Mouse (Mus musculus): ENCODE data around the gene Rhbg.

Gene Rhbg

DNA sequence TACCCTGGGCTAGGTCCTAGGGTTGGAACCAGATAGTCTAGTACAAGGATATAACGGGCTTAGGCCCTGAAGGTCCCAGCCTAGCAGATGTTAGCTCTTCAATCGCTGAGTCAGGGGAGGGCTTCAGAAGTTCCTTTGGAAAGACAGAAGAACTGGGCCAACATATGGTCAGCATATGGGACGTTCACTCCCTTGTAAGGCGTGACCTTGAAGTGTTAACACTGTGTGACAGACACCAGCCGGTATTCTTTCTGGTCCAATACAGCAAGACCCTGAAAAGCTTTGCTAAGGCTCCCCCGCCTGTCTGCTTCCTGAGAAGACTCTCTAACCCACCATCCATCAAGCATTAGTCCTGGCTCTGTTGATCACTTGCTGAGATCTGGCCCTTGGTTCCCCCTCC, 1.4 kb upstream of the Rhbg start:
- DNase-seq, result no peak

DNA sequence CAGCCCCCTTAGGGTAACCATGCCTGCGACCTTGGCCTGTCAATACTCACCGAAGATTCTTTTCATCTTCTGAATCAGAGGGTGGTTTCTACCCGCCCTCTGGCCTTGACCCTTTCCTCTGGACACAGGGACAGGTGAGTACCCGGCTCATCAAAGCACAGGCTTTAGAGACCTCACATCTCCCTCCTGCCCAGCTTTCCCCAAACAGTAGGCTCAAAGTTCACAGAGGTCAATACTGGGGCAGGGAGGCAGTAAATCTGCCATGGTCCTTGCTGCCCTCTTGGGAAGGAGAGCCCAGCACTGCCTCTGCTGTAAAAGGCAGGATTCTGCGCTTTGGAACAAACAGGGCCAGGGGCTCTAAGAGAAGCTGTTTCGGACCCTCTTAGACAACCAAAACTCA, 1.8 kb downstream of the Rhbg start:
- DNase-seq, result no peak

DNA sequence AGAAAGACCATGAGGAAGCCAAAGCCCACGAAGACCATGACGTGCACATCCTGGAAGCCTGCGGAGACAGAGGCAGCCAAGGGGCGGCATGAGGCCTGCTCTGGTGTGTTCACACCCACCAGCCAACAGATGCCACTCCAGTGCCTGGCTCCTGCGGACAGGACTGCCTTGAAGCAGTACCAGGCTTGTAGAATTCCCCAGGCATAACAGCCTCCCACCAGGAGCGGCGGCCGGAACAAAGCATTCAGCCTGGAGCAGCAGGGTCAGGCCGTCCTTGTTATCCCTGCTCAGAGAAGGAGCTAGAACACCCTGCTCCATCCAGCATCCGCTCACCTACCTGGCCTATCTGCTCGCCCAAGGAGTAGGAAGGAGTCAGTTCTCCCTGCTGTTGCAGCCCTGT, 6.1 kb downstream of the Rhbg start:
- DNase-seq, result no peak

DNA sequence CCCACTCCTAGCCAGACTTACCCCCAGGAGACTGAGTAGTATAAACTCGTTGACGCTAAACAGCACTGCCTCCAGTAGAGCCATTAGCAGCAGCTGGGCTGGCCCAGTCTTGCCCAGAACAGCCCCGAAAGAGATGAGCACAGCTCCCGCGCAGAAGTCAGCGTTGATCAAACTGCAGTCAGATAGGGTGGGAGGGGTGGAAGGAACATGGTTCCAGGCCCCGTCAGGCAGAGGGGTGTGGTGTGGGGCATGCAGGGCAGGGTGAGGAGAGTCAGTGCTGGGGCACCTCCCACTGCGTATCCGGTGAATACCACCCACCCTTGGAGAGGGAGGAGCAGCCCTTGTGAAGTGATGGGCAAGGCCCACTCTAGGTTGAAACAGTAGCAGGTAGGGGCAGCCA, 6.8 kb downstream of the Rhbg start:
- DNase-seq, result no peak

DNA sequence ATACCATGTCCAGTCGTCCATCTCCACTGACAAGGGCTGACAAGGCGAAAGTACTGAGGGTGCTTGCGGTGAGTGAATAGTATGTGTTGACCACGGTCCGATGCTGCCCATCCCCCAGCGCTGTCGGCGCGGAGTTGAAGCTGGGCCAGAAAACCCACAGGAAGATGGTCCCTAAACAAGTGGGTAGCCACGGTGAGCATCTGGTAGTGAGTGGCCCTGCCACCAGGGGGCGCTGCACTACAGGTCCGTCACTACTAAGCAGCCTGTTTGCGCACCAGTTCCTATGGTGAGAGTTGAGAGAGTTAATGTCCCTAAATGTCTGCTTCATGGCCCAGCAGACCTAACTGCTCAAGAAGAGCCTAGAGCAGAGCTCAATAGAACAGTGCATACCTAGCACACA, 8.7 kb downstream of the Rhbg start:
- peak; percentile 80 for DNase-seq

DNA sequence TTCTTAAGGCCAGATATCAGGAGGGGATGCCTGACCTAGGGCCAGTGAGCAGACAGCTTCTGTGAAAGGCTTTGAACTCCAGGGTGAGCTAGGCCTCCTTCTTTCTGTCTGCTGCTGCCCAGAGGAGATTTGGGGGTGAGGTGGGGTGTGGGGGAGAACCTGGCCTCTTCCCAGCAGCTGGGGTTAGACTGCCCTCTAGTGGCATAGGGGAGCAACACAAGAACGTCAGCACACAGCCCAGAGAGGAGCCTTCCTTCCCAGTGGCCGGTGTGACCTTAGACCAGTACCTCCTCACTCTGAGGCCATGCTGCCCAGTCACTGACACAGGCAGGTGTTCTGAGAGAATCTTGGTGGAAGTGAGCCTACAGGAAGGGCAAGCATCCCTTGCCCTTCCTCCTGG, 10.4 kb downstream of the Rhbg start:
- DNase-seq, result peak; percentile 62

DNA sequence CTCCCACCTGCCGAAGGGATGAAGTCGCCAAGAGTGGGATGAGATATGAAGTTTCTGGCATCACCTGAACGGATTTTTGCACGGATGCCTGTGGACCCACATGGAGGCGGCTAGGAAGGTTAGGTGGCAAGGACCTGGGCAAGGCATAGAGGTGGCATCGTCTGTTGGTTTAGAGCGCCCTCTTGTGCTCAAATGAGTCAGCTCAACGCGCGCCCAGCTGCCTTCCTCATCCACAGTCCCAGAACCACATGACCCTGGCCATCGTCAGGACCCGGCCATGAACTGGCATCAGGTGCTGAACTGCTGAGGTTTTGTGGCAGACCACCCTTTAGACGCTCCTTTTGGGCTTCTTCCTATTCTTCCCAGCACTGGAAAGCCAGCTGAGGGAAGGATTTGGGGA, 12.0 kb downstream of the Rhbg start:
- DNase-seq, result peak; percentile 81

DNA sequence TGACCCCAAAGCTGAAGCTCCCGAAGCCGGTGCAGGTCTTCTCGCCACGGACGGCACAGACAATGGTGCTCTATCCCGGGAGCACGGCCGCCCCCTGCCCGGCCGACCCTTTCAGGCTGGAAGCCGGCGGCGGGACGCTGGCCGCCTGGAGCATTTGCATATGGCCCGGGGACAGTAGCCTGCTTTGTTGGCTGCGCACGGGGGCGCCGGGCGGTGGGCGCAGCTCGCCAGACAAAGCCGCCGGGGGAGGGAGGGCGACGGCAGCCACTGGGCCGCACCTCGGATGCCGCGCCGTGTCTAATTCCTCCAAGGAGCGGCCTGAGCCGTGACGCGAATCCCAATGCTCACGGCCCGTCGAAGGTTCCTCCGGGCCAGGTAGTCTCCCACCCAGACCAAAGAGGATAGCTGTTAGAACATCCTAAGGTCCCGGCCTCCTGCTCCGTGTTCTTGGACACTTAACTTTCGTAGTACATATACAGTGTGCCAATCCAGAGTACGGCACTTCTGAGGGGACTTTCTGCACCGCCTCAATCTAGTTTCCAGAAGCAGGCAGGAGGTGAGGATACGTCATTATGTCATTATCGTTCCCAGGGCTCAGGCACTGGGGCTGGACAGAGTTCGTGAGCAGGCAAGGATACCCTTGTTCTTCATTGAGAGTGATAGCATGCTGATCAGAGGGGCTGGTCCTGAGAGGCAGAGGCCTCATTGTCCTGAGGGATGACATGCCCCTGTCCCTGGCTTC, 13.3 kb downstream of the Rhbg start:
- DNase-seq, result no peak

DNA sequence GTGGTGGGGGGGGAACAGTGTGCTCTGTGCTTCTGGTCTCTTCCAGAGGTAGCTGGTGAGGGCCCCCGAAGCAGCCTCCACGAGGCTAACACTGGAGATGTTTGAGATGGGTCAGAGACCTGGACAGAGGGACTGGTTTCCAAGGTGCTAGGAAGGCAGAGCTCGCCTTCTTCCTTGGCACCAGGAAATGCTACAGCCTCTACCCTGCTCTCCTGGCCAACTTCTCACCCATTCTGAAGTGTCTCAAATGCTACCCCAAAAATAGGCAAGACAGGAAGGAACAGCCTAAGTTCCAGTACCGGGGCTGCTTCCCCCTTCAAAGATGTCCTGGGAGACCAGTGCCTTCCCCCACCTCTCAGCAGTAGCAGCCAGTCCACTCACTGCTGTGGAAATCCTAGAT, 15.1 kb downstream of the Rhbg start:
- no peak for DNase-seq

DNA sequence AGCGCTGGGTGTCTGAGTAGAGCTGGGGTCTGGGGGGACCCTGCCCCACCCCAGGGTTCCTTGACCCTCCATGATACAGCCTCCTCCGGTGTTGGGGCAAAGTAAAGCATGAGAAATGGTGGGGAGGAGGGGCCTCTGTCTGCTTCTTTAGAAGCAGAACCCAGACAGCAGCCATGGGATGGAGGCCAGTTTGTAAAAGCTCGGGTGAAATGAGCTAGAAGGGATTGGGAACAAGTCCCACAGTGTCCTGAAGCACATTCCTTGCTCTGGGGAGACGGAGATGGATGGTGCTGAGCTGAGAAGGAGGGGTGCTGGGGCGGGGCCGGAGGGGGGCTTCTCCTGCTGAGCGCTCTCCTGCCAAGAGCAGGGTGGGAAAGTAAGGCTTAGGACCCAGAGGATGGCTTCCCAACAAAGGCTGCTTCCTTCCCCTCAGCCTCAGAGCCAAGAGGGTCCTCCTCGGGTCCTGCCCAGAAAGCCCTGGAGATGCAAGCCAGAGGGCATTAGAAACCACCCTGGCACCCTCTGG, 15.6 kb downstream of the Rhbg start:
- DNase-seq, result no peak

DNA sequence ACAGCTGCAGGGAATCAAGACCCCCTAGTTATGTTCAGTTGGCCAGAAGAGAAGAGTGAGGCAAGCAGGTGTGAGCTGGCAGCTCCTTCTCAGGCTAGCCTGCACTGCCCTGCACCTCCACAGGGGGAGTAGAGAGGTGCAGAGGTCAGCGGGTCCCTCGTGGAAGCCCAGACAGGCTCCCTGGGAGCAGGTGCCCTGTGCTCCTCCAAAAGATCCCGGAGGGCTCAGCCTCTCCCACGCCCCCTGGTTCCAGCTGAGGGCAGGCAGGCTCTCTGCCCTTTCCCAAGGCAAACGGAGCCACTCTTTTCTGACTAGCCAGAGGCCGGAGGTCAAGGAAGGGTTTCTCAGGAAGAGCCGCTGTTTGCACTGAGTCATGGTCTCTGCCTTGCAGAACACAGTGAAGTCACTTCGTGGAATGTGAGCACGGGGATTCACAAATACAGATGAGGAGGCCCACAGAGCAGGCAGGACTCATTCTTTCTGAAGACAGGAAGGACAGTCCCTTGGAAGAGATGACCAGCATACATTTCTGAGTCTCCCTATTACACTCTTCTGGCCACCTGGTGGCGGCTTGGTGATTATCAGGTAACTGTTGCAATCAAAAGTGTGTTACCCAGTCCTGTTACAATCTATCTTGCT, 16.8 kb downstream of the Rhbg start:
- DNase-seq, result peak; percentile 36

DNA sequence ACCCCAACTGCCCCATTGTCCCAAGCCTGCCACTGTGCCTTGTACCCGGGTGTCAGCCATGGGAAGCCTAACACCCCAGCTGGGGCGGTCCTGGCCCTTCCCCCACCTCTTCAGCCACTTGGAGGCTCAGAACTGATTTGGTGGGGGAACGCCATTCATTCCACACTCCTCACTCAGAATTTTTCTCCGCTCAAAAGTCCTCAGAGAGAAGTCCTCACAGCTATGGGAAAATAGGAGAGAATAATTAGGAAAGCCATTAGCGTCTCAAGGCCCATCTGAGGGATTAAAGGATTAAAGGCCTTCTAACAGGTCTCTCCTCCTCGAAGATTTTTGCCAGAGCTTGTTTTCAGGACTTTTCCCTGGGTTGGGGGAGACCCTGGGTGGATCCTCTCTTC, 17.4 kb downstream of the Rhbg start:
- no peak for DNase-seq

DNA sequence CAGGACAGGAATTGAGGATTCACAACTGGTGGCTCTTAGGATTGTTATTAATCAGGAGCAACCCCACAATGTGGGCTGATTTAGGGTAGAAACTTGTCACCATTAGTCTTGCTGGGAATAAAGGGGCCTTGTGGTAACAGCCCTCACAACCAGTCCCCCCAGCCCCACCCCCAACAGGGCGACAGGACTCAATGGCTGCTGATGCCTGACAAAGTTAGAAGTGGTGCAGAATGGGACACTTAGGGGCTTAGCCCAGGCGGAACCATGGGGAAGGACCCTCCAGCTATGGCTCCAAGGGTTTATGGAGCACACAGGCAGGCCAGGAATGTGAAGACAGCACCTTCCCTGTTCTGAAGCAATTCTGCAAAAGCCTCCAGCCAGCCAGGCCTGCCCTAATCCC, 18.9 kb downstream of the Rhbg start:
- no peak for DNase-seq

DNA sequence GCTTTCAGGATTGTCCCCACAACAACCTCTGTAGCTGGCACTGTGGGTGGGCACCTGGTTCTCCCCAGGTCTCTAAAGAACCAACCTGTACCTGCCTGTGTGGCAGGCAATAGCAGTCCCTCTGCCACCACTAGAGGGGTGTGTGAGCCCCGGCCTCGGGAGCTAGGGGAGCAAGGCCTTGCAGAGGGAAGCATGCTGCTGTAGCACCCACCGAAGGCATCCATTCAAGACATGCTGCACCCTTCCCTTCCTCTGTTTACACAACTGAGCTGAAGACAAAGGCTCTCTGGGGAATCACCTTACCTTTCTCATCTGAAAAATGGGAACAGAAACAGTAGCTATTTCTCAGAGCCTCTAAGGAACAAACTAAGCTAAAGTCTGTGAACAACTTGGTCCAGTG, 19.3 kb downstream of the Rhbg start:
- no peak for DNase-seq

DNA sequence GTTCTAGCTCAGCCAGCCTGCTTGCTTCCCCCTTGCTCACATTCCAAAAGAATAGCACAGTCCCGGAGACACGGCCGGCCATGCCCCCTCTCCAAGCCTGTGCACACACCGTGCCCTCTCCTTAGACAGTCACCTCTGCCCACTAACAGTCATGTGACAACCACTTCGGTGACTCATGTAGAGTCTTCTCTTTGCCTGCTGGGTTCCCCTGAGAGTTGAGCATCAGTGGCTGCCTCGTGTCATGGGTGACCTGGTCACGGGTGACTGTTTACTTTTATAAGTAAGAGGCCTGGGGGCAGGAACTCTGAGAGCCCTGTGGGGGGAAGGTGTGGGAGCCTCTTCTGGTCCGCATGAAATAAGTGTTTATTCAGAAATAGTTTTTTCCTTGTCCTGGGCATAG, 20.5 kb downstream of the Rhbg start:
- DNase-seq, result no peak

DNA sequence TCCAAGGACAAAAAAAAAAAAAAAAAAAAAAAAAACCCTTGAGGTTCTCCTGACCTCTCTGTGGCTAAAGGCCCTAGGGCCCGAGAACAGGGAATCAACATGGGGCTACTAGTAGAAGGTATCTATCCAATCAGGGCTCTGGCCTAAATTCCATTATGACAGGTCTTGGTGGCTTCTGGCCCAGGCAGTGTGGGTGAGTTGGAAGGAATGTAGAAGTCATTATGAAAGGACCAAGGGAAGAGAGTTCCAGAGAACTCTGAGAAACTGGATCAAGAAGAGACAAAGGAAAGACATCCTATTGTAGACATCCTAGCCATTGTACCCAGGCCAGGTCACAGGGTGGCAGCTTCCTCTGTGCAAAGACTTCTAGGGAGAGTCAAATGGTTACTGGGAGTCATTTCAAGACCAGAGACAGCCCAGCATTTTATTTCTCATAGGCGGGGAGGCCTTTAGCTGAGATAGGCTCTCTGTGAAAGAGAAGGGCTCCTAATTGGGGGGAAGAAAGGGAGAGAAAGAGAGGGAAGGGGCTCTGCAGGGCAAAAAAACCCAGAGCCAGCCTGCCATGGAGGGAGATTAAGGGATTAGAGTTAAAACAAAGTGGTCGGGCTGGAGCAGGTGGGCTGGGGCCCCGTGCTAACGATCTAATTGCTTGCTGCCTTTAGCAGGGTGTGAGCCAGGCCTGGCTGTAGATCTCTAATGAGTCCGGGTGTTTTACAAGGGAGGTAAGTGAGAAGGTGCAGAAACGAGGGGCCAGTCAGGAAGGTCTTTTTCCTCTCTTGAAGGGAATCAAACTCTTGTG, 21.5 kb downstream of the Rhbg start:
- no peak for DNase-seq

DNA sequence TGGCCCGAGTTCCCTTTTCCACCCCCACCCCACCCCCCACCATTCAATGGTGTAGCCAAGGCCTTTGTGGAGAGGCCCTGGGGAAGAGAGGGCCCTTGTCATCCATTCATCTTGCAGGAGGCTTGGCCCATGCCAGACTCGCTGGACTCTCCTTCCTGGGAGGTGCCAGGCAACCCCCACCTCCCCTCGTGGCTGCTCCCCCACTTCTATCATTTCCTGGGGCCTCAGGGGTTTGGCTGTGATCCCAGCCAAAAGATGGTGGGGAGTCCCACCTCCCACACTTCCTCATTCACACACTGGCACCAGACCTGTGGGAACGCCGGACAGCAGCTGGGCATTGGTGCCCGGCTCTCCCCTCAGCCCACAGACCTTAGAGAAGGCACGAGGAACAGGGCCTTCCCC, 22.2 kb downstream of the Rhbg start:
- no peak for DNase-seq

DNA sequence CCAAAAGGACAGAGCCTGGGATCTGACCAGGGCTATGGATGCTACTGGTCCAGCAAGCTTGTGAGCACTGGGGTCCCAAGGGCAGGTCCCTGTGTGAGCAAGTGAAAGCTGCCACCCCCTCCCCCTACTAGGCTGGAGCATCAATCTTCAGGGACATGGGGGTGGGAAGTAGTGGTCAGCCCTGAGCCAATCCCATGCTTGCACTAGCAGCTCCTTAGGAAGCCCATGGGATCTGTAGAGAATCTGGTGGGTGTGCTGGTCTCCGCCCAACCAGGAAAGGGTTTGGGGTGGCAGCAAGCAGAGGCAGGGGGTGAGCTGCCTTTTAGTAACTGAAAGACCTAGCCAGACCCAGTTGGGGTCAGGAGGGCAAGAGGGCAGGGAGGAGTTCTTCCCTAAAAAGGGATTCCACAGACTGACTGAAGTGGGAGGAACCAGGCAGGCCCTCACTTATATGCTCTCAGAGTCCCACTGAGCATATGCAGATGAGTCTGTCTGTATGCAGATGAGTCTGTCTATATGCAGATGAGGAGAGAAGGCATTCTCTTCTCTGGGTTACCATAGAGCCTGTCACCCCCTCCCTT, 23.4 kb downstream of the Rhbg start:
- DNase-seq, result no peak

DNA sequence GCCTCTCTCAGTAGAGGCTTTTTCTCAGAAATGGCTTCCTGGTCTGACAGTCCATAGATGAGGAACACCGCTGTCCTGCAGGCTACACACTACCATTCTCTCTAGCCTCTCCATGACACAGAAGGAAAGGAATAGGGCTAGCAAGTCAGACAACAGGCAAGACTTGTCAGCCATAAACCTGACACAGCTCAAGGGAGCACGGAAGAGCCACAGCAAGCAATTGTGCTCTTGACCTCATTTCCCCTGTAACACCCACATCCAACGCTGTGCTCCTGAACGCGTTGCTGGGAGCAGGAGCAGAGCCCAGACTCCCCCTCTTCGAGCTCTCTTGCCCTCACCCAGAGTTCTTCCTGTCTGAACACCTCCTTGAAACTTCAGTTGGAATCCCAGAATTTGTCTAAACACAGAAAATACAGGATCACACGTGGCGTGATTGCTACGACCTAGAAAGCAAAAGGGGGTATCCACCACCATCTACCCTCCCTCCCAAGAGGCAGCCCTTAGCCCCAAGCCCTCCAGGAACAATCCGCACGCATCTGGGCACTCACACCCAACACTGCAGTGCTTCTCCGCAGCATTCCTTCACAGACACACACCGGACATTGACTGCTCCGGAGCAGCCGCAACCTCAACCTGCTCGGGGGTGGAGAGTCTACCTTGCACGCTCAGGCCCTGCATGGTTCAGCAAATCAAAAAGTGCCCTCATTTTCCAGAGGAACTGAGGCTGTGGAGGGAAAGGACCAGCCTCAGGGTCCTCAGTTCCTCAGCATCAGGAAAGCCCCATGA, 24.1 kb downstream of the Rhbg start:
- no peak for DNase-seq

DNA sequence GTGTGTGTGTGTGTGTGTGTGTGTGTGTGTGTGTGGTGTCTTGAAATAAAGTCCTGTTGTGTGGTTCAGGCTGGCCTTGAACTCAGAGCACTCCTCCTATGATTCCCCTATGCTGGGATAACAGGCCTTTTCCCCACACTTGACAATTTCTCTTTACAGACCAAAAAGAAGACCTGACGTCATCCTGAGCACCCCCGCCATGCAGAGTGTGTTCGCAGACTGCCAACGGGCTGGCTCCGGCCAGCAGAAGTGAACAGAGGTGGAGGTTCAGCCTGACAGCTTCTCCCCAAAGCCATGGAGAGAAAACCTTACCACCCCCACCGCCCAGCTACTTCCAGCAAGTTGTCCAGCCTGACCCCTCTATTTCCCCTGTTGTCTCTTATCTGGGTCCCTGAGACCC, 25.0 kb downstream of the Rhbg start:
- no peak for DNase-seq

DNA sequence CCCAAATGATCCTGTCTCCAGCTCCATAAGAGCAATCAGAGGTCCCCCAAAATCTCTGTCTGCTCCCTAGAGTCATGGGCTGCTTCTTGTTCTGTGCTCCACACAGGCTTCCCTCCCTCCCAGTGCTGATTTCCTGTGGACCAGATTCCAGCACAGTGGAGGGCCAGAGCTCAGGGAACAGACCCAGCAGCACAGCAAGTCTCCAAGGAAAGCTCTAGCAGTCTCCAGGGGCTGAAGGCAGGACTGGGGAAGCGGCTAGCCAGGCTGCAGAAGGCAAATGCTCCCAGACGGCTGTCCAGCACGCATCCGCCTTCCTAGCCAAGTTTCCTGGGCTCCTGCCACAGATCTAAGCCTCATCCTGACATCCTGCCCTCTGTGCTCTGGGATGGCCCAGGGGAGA, 25.6 kb downstream of the Rhbg start:
- DNase-seq, result no peak

DNA sequence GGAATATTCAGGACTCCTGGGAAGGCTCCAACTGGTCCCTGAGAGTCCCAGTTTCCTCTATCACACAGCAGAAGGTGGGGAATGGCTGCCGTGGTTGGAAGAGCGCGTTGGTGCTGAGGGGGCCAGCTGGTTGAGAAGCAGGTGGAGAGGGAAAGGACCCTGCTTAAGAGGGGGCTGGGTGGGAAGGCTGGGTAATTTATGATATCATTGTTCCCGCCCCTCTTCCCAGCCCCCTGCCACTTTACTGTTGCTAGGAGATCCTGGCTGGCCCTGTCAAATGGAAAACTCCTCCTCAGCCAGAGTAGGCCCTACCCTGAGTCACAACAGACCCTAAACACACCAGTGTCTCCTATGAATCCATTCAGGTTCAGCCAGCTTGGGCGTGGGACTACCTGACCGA, 26.5 kb downstream of the Rhbg start:
- DNase-seq, result no peak

DNA sequence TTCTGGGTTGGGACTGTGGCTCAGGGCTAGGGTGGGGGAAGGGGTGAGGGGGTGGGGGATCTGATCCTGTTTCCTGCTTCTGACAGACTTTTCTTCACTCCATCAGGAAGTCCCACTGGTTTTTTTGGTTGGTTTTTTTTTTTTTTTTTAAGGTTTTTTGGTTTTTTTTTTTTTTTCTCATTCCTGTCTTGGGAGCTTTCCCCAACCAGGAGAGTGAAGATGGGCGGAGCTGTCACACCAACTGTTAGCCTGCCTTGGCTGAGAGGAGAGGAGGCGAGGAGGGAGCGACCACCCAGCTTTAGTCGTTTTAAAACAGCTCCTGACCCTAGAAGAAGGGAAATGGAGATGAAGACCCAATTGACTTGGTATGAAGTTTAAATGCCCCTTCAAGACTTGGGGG, 27.2 kb downstream of the Rhbg start:
- DNase-seq, result no peak
